Mouse (Mus musculus): Measurements from ENCODE around the gene Akap6.

- no peak for TF ChIP-seq CTCF (IDR thresholded peaks at IDR 0.05; ENCODE audit: control insufficient read depth, insufficient read depth, insufficient replicate concordance, low read depth, low read length)
- TF ChIP-seq POLR2A (IDR thresholded peaks at IDR 0.05; ENCODE audit: control insufficient read depth, low read depth, low read length): no peak
Measured at GRCm38 (mm10) chr12:52833141-52833540, 134.0 kb downstream of the Akap6 start.

Data from testis, adult 2 months (tissue).